Mouse (Mus musculus) midbrain, embryonic 12.5 days (tissue): ENCODE data around the gene Igf2r. TPM values are rescaled to one million over a fixed set of nuclear protein-coding genes. Genes with fewer than 3 reads are reported as not detected.

ENCODE experiments used
- ATAC-seq: fragments of 200-750 bp; cut with Nextera tagmentation; 2 replicates; pipeline ENCODE4 v1.8.0; 2017; ENCODE audit warnings: low read depth, moderate TSS enrichment, moderate library complexity; ENCODE audit not compliant: low FRiP score
- H3K27ac ChIP-seq: fragments of 300-500 bp; sonication (generic); replicated peaks from 2 replicates; pipeline ENCODE4 v1.5.1; 2016; ENCODE audit warnings: mild to moderate bottlenecking
- H3K27me3 ChIP-seq: fragments of 300-500 bp; sonication (generic); 2 replicates; pipeline ENCODE4 v1.6.1; 2016; ENCODE audit warnings: mild to moderate bottlenecking
- H3K36me3 ChIP-seq: fragments of 300-500 bp; sonication (generic); 2 replicates; pipeline ENCODE4 v1.6.1; 2016
- H3K4me1 ChIP-seq: fragments of 300-500 bp; sonication (generic); 2 replicates; pipeline ENCODE4 v1.6.1; 2016
- H3K4me2 ChIP-seq: fragments of 300-500 bp; sonication (generic); replicated peaks from 2 replicates; pipeline ENCODE4 v1.6.1; 2016; ENCODE audit warnings: mild to moderate bottlenecking, moderate library complexity
- H3K4me3 ChIP-seq: fragments of 300-500 bp; sonication (generic); 2 replicates; pipeline ENCODE4 v1.5.1; 2016; ENCODE audit warnings: mild to moderate bottlenecking
- H3K9ac ChIP-seq: fragments of 300-500 bp; sonication (generic); replicated peaks from 2 replicates; pipeline ENCODE4 v1.6.1; 2016; ENCODE audit warnings: mild to moderate bottlenecking, moderate library complexity
- H3K9me3 ChIP-seq: fragments of 300-500 bp; sonication (generic); 2 replicates; pipeline ENCODE4 v1.6.1; 2016; ENCODE audit warnings: mild to moderate bottlenecking
- whole genome bisulfite sequencing: fragments of 180-500 bp; shearing (Covaris S2); methylation state at CpG from one replicate; pipeline ENCODE4 v1.1.7; 2016; 5-methylcytosine and 5-hydroxymethylcytosine counted together
- polyA plus RNA-seq: library from polyadenylated mRNA; unstranded; fragments of >200 nt; fragmentation: Nextera tagmentation; extraction: Ambion mirVana; gene quantifications from 2 replicates; pipeline ENCODE4 v1.2.1, GENCODE M21; 2016

Igf2r gene
- polyA plus RNA-seq, 1 experiment from 2014 or later = 20.4 TPM

DNA sequence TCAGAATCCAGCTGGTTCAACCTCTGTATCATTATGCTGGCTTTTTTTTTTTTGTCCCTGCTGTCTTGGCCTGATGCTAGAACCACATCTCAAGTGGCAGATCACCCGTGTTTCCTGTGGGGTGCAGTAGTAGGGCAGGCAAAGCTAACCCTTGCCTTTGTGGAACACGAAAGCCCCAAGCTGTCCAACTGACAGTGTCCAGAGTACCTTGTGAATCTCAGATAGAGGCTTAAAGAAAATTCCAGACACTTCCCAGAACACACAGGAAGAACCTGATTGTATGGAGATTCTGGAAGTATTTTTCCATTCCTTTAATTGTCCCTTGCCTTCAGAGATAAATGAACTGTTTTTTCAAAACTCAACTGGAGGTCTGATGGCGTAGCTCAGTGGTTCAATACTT, 4.5 kb upstream of the Igf2r start:
- no peak for ATAC-seq
- H3K27ac ChIP-seq = no peak overlapping the region
- H3K4me1 ChIP-seq = no peaks in the 10 kb centered on the region
- peaks cover 7% of the 10 kb centered on the region; the same call in 1 of the 2 replicates for H3K9me3 ChIP-seq
- WGBS = 76% methylated on average over 3 of the region's 3 CpGs
- no peaks in the 10 kb centered on the region for H3K36me3 ChIP-seq
- peaks cover 12% of the 10 kb centered on the region for H3K27me3 ChIP-seq
- H3K4me3 ChIP-seq = no peak overlapping the region
- no peak overlapping the region for H3K4me2 ChIP-seq
- H3K9ac ChIP-seq = no peak overlapping the region

DNA sequence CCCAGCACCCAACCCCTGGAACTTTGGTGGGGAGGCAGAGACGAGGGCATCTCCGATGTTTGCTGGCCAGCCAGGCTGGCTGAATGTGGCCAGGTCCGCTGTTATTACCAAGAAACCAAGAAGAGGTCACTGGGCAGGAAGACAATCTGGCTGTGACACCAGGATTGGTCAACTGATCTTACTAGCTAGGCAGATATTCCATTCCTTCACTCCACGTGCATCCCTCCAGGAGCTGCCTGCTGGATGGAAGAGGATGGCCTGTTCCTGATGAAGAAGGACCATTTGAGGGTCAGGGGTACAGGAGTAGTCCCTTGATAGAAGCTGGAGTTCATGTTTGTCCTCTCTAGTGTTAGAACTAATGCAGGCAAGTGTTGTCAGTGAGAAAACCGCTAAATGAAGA, 1.0 kb upstream of the Igf2r start:
- Histone ChIP-seq H3K4me3 (no peak overlapping the region), H3K36me3 (no peaks in the 10 kb centered on the region), H3K9ac (no peak overlapping the region), H3K4me1 (peaks cover 24% of the 10 kb centered on the region), H3K9me3 (peaks cover 7% of the 10 kb centered on the region; the same call in 1 of the 2 replicates), H3K27ac (no peak overlapping the region), H3K4me2 (no peak overlapping the region), H3K27me3 (peaks cover 12% of the 10 kb centered on the region)
- WGBS = 91% methylated on average over 5 of the region's 5 CpGs
- ATAC-seq = no peak

DNA sequence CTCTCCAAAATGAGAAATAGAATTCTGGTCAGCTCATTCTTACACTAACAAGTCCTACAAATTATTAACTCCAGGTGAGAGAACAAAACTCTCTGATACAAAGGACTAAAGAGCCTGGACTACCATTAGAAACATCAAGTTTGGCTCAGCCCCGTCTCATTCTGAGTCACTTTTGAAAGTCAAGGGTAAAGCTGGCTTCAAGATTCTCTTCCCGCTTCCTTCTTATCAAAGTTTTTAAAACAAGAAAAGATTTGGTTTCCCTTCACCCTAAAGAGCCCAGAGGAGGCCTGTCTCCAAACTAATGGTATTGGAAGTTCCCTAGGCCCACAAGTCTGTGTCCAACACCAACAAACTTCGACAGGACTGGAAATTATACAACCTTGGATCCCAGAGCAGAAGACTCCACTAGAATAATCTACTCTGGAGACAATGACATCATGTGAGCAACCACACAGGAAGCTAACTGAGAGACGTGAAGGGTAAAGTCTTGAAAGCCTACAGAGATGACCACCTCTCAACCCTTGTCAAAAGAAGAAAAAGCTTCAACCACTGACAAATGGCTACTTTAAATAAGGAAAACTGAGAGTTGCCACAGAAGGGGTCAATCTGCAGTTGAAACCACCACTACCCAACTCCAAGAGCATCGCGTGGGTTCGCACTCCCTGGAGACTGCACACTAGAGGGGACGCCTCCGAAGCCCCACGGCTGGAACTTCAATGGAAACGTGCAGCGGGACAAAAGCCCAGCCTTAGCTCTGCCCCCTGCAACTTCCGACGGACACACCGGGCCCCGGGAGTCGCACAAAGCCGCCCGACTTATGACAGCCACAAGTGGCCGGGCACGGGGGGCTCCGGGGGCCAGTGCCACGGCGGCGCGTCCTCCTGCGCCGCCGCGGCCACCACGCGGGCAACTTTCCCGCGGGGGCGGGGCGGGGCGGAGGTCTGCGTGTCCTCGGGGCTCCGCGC, 767 bp downstream of the Igf2r start:
- no peak; the same call in 1 of the 2 replicates for ATAC-seq
- H3K4me2 ChIP-seq = peak overlapping the region; percentile 90
- no peaks in the 10 kb centered on the region for H3K36me3 ChIP-seq
- H3K4me1 ChIP-seq = peaks cover 24% of the 10 kb centered on the region
- peaks cover 12% of the 10 kb centered on the region for H3K27me3 ChIP-seq
- peak overlapping the region; percentile 79 for H3K4me3 ChIP-seq
- peak overlapping the region; percentile 80 for H3K9ac ChIP-seq
- 11% methylated on average over 40 of the region's 41 CpGs for WGBS
- peak overlapping the region; percentile 49; the same call in 1 of the 2 replicates for H3K27ac ChIP-seq
- H3K9me3 ChIP-seq = peaks cover 7% of the 10 kb centered on the region; the same call in 1 of the 2 replicates

DNA sequence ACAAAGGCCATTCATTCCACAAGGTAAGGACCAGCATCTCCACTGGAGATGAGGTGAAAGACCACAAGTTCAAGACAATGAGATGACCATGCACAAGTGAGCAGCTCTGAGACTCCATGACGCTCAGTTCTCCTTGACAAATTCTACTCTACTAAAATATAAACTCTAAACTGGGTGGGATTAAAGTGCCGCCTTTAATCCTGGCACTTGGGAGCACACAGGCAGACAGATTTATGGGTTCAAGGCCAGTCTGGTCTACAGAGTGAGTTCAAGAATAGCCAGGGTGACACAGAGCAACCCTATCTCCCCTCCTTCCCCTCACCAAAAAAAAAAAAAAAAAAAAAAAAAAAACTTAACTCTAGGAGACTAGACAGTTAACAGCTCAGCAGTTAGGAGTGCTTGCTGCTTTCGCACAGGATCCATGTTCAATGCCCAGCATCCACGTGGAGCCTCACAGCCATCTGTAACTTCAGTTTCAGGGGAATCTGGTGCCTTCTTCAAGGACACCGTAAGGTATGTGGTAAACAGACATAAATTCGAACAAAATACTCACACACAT, 2.1 kb downstream of the Igf2r start:
- no peak for ATAC-seq
- H3K4me2 ChIP-seq = peak overlapping the region; percentile 90; the same call in 1 of the 2 replicates

DNA sequence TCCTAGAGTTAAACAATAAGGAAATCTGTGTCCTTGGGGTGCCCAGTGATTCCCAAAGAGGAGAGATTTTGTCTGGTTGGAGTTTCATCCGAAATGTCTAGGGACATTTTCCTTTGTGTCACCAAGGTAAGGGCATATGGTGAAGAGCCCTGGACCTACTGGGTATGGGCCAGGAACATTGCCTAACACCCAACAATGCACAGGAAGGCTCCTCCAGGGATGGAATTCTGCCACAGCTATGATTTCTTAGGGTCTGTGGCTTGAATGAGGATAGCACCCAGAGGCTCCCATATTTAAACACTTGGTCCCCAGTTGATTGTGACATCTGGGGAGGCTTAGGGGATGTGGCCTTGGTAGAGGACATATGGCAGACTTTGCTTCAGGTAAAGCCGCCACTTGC, 6.1 kb downstream of the Igf2r start:
- H3K4me1 ChIP-seq = peaks cover 19% of the 10 kb centered on the region; the same call in 1 of the 2 replicates
- WGBS = 91% methylated on average over 2 of the region's 2 CpGs
- H3K9ac ChIP-seq = no peak overlapping the region
- H3K36me3 ChIP-seq = no peaks in the 10 kb centered on the region
- H3K4me2 ChIP-seq = no peak overlapping the region
- no peak overlapping the region for H3K4me3 ChIP-seq
- no peaks in the 10 kb centered on the region for H3K27me3 ChIP-seq
- H3K9me3 ChIP-seq = no peaks in the 10 kb centered on the region
- no peak overlapping the region for H3K27ac ChIP-seq
- ATAC-seq = no peak

More for the DNA sequence above, 2.1 kb downstream of the Igf2r start:
- Histone ChIP-seq H3K9ac (no peak overlapping the region), H3K27me3 (peaks cover 12% of the 10 kb centered on the region), H3K36me3 (no peaks in the 10 kb centered on the region), H3K27ac (no peak overlapping the region), H3K9me3 (peaks cover 7% of the 10 kb centered on the region; the same call in 1 of the 2 replicates), H3K4me3 (no peak overlapping the region), H3K4me1 (peaks cover 24% of the 10 kb centered on the region)
- WGBS = 91% methylated on average over 6 of the region's 6 CpGs

DNA sequence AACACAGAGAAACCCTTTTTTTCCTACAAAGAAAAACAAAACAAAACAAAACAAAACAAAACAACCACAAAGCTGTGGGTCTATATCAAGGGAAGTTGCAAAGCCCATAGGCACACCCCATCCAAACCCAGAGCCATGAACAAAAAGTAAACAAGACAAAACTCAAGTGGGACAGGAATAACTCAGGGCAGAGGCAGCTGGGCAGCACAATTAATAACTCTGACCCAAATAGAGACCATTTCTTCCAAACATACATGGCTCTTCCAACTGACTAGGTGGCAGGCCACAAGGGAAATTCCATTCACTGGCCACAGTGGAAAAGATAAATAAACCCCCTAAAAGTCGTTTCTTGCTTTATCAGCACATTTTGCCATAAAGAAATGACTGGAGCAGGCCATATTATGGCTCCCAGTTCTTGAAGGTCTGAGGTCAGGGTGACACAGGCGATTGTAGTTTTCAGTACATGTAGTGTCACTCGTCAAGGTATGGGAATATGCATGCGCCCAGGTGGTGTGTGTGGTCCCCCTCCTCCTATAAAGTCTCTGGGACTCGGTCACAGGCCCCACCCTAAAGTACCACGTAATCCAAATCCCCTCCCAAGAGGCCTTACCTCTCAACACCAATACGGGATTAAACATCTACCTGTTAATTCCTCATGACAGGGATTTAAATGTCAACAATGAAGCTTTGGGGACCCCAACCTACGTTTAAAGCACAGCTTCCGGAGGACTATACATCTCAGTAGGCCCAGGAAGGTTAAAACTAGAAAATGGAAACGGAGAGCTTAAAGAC, 8.9 kb downstream of the Igf2r start:
- Histone ChIP-seq H3K9ac (no peak overlapping the region), H3K27me3 (no peaks in the 10 kb centered on the region), H3K36me3 (no peaks in the 10 kb centered on the region), H3K27ac (no peak overlapping the region), H3K4me2 (no peak overlapping the region), H3K9me3 (no peaks in the 10 kb centered on the region), H3K4me1 (0 out of 2 replicates have a peak, but pooled peaks cover 1% of the 10 kb centered on the region), H3K4me3 (no peak overlapping the region)
- no peak for ATAC-seq
- WGBS = 76% methylated on average over 10 of the region's 10 CpGs

DNA sequence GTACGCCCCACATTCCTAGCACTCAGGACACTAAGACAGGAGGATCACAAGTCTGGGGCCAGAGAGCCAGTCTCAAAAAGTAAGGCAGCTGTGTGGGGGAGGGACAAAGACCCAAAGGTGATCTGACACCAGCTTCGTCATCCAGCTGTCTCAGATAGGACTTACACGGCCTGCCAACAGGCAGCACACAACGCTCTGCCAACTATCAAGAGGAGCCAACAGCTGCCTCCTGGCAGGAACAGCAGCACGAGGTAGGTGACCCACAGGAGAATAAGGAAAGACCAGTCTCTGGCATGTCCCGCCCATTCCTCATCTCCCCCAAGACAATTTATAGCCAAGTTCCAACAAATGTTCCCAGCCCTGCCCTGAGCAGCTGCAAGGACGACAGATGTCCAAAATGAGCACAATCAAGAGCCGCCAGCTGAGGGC, 9.8 kb downstream of the Igf2r start:
- Histone ChIP-seq H3K27ac (no peak overlapping the region), H3K9ac (no peak overlapping the region), H3K4me3 (no peak overlapping the region), H3K36me3 (no peaks in the 10 kb centered on the region), H3K4me1 (no peaks in the 10 kb centered on the region), H3K9me3 (no peaks in the 10 kb centered on the region), H3K4me2 (no peak overlapping the region), H3K27me3 (no peaks in the 10 kb centered on the region)
- ATAC-seq = no peak
- WGBS = 82% methylated on average over 8 of the region's 8 CpGs

DNA sequence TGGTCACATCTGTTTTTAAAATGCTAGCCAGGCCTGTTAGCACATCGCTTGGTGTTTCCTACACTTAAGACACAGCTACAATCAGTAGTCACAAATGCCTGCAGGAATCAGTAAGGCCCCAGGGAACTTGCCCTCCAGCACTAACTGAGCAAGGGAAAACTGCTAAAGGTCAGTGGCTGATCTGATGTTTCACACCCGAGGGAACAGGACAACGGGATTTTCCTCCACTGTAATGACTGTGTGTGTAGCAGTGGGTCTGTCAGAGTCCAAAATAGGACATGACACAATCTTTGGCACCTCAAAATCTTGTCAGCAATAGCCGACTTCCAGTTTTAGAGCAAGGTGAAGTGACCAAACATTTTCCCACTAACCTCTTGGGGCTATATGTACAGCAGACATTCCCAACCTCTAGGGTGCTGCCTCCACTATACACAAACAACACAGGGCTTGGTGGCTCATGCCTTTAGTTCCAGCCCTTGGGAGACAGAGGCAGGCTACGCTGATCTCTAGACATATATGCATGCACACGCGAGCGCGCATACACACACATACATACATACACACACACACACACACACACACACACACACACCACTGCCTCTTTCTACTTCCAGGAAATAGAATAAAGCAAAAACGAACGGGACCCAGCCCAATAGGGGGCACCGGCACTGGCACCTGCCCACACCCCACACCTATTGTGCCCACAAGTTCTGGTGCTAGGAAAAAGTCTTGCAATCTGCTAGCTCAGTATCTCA, 10.6 kb downstream of the Igf2r start:
- H3K36me3 ChIP-seq = no peaks in the 10 kb centered on the region
- no peak overlapping the region for H3K27ac ChIP-seq
- no peak for ATAC-seq
- H3K4me2 ChIP-seq = no peak overlapping the region
- no peak overlapping the region for H3K9ac ChIP-seq
- no peaks in the 10 kb centered on the region for H3K27me3 ChIP-seq
- H3K4me1 ChIP-seq = no peaks in the 10 kb centered on the region
- no peak overlapping the region for H3K4me3 ChIP-seq
- 86% methylated on average over 12 of the region's 12 CpGs for WGBS
- no peaks in the 10 kb centered on the region for H3K9me3 ChIP-seq

DNA sequence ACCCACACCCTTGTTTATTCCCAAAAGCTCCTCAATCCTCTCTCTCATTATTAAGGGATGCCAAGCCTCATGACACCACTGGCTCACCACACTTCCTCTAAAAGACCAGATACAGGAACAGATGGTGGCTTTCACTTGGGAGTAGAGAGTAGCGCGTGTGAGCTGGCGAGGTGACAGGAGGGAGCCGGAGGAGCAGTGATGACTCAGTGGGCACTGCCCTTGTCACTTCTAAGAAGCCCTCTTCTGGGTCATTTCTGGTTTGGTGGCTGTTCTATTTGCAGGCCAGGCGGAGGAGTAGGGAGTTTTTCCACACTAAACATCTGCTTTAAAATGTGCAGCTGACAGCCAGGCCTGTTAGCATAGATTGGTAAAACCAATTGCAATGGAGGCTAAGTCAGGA, 11.5 kb downstream of the Igf2r start:
- 85% methylated on average over 5 of the region's 5 CpGs for WGBS
- H3K4me3 ChIP-seq = no peak overlapping the region
- ATAC-seq = no peak
- H3K4me2 ChIP-seq = no peak overlapping the region
- H3K27ac ChIP-seq = no peak overlapping the region
- no peaks in the 10 kb centered on the region for H3K27me3 ChIP-seq
- H3K36me3 ChIP-seq = no peaks in the 10 kb centered on the region
- H3K9me3 ChIP-seq = no peaks in the 10 kb centered on the region
- no peak overlapping the region for H3K9ac ChIP-seq
- H3K4me1 ChIP-seq = no peaks in the 10 kb centered on the region

DNA sequence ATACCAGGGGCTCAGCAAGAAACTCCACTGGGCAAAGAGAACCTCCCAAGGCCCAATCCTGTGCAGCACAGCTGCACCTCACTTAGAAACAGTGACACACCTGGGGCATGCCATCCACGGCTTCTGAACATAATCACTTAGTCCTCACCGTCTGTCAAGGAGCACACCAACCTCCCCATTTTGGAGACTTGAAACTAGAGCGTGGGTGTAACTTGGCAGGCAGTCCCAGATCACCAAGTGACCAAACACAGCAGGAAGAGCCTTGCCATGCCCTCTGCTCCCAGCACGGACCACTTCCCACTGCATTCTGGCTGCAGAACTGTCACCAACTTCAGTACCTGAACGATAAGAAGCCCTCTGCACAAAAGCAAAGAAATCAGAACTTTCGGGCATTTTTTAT, 12.3 kb downstream of the Igf2r start:
- WGBS = 88% methylated on average over 6 of the region's 6 CpGs
- H3K4me3 ChIP-seq = no peak overlapping the region
- ATAC-seq = no peak

DNA sequence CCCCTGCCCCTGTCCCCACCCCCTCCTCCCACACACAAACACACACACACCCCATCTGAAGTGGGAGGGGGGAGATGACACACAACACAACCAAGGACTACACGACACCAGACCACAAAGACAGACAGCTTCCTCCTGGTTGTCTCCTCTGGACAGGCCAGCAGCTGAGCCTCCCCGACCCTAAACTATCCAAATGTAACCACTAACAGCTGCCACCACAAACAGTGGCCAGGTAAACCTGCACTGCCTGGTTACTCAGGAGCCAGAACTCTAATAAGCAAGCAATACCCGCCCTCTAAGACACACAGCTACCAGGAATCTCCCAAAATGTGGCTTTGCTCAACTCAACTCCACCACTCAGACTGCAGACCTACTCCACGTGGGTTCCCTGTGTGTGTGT, 13.5 kb downstream of the Igf2r start:
- H3K36me3 ChIP-seq = no peaks in the 10 kb centered on the region
- no peak overlapping the region for H3K4me3 ChIP-seq
- H3K9ac ChIP-seq = no peak overlapping the region
- no peaks in the 10 kb centered on the region for H3K27me3 ChIP-seq
- ATAC-seq = no peak
- H3K27ac ChIP-seq = no peak overlapping the region
- H3K9me3 ChIP-seq = no peaks in the 10 kb centered on the region
- no peaks in the 10 kb centered on the region for H3K4me1 ChIP-seq
- H3K4me2 ChIP-seq = no peak overlapping the region
- WGBS = 82% methylated on average over 4 of the region's 4 CpGs

More for the DNA sequence above, 12.3 kb downstream of the Igf2r start:
- Histone ChIP-seq H3K27ac (no peak overlapping the region), H3K27me3 (no peaks in the 10 kb centered on the region), H3K9me3 (no peaks in the 10 kb centered on the region), H3K4me1 (no peaks in the 10 kb centered on the region), H3K4me2 (no peak overlapping the region), H3K36me3 (no peaks in the 10 kb centered on the region), H3K9ac (no peak overlapping the region)
